Comparison of ENCODE assay signal across 8 mouse cellular contexts in the genomic region with DNA sequence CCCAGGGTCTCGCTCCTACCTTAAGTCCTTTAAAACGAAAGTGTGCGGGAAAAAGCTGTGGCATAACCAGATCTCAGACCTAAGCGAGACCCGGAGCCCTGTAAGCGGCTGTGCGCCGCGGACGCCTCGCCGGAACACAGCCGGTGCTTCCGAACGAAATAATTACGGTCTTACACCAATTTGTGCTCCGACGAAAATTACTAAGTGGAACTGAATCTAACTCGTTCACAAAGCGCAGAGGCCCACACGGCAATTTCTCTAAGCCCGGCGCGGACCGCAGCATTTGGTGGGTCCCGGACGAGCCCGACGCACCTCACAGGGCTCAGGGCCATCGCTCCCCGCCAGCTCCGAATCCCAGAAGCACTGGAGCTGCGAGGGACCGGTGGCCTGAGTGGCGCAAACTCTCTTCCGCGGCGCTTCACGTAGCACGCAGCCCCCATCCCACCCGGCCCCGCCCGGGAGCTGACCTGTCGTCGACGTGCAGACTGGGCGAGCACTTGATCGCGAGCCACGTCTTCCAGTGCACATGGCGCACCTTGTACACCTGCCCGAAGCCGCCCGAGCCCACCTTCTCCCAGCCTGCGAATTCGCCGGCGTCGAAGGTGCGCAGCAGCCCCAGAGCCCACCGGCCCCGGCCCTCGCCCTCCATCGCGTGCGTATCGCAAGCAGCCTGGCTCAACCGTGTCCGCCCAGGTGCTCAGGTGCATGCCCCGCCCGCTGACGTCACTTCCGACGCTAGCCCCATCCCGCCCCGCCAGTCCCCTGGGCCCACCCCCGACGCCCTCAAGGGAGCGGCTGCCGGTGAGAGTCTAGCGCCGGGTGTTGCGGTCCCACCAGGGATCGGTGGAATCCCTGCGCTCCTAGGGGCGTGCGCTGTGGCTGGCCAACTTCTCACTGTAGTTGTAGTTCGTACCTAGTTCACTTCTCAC. TPM values are rescaled to one million over a fixed set of nuclear protein-coding genes. Genes with fewer than 3 reads are reported as not detected.
DNase-seq lines count a peak whose midpoint lies in the region; ATAC-seq lines count a peak whose summit lies in the region.

Gene Ripk4 (minus strand): TSS at position 727 of the 929 bp plus-strand sequence.

- peaks cover 3% of the 10 kb centered on the region for H3K4me1 ChIP-seq in erythroblast, embryonic 14.5 days (ENCODE audit: control insufficient read depth)
- H3K4me1 ChIP-seq in hindbrain, embryonic 12.5 days: peaks cover 11% of the 10 kb centered on the region
- H3K4me1 ChIP-seq in limb, embryonic 13.5 days: peaks cover 16% of the 10 kb centered on the region
- H3K4me1 ChIP-seq in midbrain, embryonic 14.5 days (ENCODE audit: control insufficient read depth, insufficient read depth, low read length): peaks cover 11% of the 10 kb centered on the region

- H3K27me3 ChIP-seq in erythroblast, embryonic 14.5 days (ENCODE audit: control insufficient read depth): peaks cover 55% of the 10 kb centered on the region
- H3K27me3 ChIP-seq in hindbrain, embryonic 12.5 days: peaks cover 69% of the 10 kb centered on the region
- peaks cover 70% of the 10 kb centered on the region for H3K27me3 ChIP-seq in limb, embryonic 13.5 days
- H3K27me3 ChIP-seq in midbrain, embryonic 14.5 days (ENCODE audit: control insufficient read depth, insufficient read depth, low read length): peaks cover 48% of the 10 kb centered on the region

- H3K27ac ChIP-seq in hindbrain, embryonic 12.5 days: no peak within 1 kb of the TSS
- no peak within 1 kb of the TSS for H3K27ac ChIP-seq in limb, embryonic 13.5 days
- H3K27ac ChIP-seq in midbrain, embryonic 14.5 days (replicated peaks; ENCODE audit: low read depth, low read length): no peak within 1 kb of the TSS

- H3K36me3 ChIP-seq in erythroblast, embryonic 14.5 days (ENCODE audit: control insufficient read depth): no peaks in the 10 kb centered on the region
- H3K36me3 ChIP-seq in hindbrain, embryonic 12.5 days: no peaks in the 10 kb centered on the region
- H3K36me3 ChIP-seq in limb, embryonic 13.5 days: no peaks in the 10 kb centered on the region
- H3K36me3 ChIP-seq in midbrain, embryonic 14.5 days (ENCODE audit: control insufficient read depth, insufficient read depth, low read length): no peaks in the 10 kb centered on the region

- H3K4me2 ChIP-seq in hindbrain, embryonic 12.5 days (replicated peaks): peak within 1 kb of the TSS; percentile 72
- peak within 1 kb of the TSS; percentile 78 for H3K4me2 ChIP-seq in limb, embryonic 13.5 days (replicated peaks)
- H3K4me2 ChIP-seq in midbrain, embryonic 14.5 days (ENCODE audit: low read length): peak within 1 kb of the TSS; percentile 74

- H3K9ac ChIP-seq in hindbrain, embryonic 12.5 days: peak within 1 kb of the TSS; percentile 45
- peak within 1 kb of the TSS; percentile 56 for H3K9ac ChIP-seq in limb, embryonic 13.5 days
- peak within 1 kb of the TSS; percentile 36 for H3K9ac ChIP-seq in midbrain, embryonic 14.5 days (replicated peaks; ENCODE audit: low read length)

- ATAC-seq in erythroblast, adult 5-6 weeks (replicated peaks; ENCODE audit: low FRiP score, poor library complexity, severe bottlenecking): no peak
- 0 out of 2 replicates have a peak, but pooled peaks have one; percentile 43 for ATAC-seq in hindbrain, embryonic 12.5 days (ENCODE audit: low FRiP score)
- ATAC-seq in limb, embryonic 13.5 days (ENCODE audit: low FRiP score, low read depth): peak; percentile 57; the same call in 1 of the 2 replicates
- no peak; the same call in 1 of the 2 replicates for ATAC-seq in midbrain, embryonic 14.5 days (ENCODE audit: low FRiP score, low TSS enrichment)

- under 1% methylated on average over 88 of the region's 88 CpGs for WGBS in hindbrain, embryonic 12.5 days
- under 1% methylated on average over 88 of the region's 88 CpGs for WGBS in limb, embryonic 13.5 days
- under 1% methylated on average over 88 of the region's 88 CpGs for WGBS in midbrain, embryonic 14.5 days

- H3K4me3 ChIP-seq in erythroblast, embryonic 14.5 days (replicated peaks): peak within 1 kb of the TSS; percentile 53
- peak within 1 kb of the TSS; percentile 44 for H3K4me3 ChIP-seq in hindbrain, embryonic 12.5 days
- peak within 1 kb of the TSS; percentile 49 for H3K4me3 ChIP-seq in limb, embryonic 13.5 days
- peak within 1 kb of the TSS; percentile 39 for H3K4me3 ChIP-seq in midbrain, embryonic 14.5 days (replicated peaks; ENCODE audit: low read depth, low read length)

- DNase-seq in embryo, embryonic 9.5 days (ENCODE audit: extremely low spot score): peak; percentile 68
- peak; percentile 57 for DNase-seq in midbrain, embryonic 14.5 days
- peak; percentile 24 to 45 for DNase-seq in thymus, postnatal 36 days
- DNase-seq in layer of hippocampus, postnatal 25 days (ENCODE audit: extremely low spot score in 1 of 2, low spot score in 1 of 2): no peak

- H3K9me3 ChIP-seq in erythroblast, embryonic 14.5 days (ENCODE audit: control insufficient read depth, low read length): no peaks in the 10 kb centered on the region; the same call in 1 of the 2 replicates
- H3K9me3 ChIP-seq in hindbrain, embryonic 12.5 days (replicated peaks): no peaks in the 10 kb centered on the region
- H3K9me3 ChIP-seq in limb, embryonic 13.5 days: no peaks in the 10 kb centered on the region
- no peaks in the 10 kb centered on the region for H3K9me3 ChIP-seq in midbrain, embryonic 14.5 days (ENCODE audit: control insufficient read depth, low read length)

RNA-seq across cellular contexts. Expression of gene Ripk4, which starts in this region (rescaled TPM):
- not detected in 2 replicates for polyA plus RNA-seq in erythroblast, embryonic 14.5 days (2012)
- total RNA-seq in erythroblast, adult 5-6 weeks (2015; ENCODE audit: low replicate concordance): not detected in 2 replicates
- not detected in 2 replicates for total RNA-seq in erythroblast, adult 5-6 weeks (2017; ENCODE audit: low replicate concordance)
- 2.2 and 2.8 TPM in 2 replicates for polyA plus RNA-seq in hindbrain, embryonic 12.5 days (2016; fragmentation: Nextera tagmentation; extraction: Ambion mirVana)
- polyA plus RNA-seq in limb, embryonic 13.5 days (2015; fragmentation: Nextera tagmentation; extraction: Ambion mirVana): 7.7 and 9.8 TPM in 2 replicates
- polyA plus RNA-seq in midbrain, embryonic 14.5 days (2014; fragmentation: Nextera tagmentation; extraction: Ambion mirVana): 0.41 and 0.51 TPM in 2 replicates
- total RNA-seq in layer of hippocampus, postnatal 25 days (2021): under 1 TPM; 0.19 to 0.49 TPM

Comparison
In these comparisons a context has a peak if more than half of its experiments do, and no peak if none do; other contexts are left out.
1. Peak in DNase-seq, H3K4me3 ChIP-seq, H3K9ac ChIP-seq and H3K4me2 ChIP-seq in midbrain, embryonic 14.5 days; RNA of the gene not detected or under 1 TPM.
2. ATAC-seq: peak in hindbrain, embryonic 12.5 days (single experiment) and limb, embryonic 13.5 days (single experiment); none in erythroblast, adult 5-6 weeks (single experiment) and midbrain, embryonic 14.5 days (single experiment).
3. DNase-seq: peak in embryo, embryonic 9.5 days (single experiment) and thymus, postnatal 36 days (2 of 2); none in layer of hippocampus, postnatal 25 days (0 of 2).
4. Peak in every context shown above with its lines, with median percentiles within 50 percentile points of each other: H3K4me3 ChIP-seq, H3K4me2 ChIP-seq and H3K9ac ChIP-seq.